Mouse (Mus musculus) thymus, adult 18-20 months (tissue): ENCODE data around the gene Traf5.
A peak's percentile ranks its signal among the peaks of the same experiment; 100 is the strongest.

Experiments used
- DNase-seq, 2 experiments: peaks; one replicate each; pipeline ENCODE4 v3.0.0; 2022; ENCODE audit warnings: mixed read lengths in 2 of 2

Traf5 gene

GRCm38 (mm10) chr1:191963948-191964772 lies 128.2 kb downstream of the Traf5 start:
- DNase-seq: peak; percentile 54 to 59

GRCm38 (mm10) chr1:191963413-191963812 lies 128.9 kb downstream of the Traf5 start:
- DNase-seq: no peak

DNA sequence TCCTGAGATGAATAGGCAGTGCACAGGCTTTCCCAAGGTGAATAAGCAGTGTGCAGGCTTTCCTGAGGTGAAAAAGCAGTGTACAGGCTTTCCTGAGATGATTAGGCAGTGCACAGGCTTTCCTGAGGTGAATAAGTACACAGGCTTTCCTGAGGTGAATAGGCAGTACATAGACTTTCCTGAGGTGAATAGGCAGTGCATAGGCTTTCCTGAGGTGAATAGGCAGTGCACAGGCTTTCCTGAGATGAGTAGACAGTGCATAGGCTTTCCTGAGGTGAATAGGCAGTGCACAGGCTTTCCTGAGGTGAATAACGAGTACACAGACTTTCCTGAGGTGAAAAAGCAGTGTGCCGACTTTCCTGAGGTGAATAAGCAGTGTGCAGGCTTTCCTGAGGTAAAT lies 131.4 kb downstream of the Traf5 start:
- no peak for DNase-seq

GRCm38 (mm10) chr1:191957321-191957720 lies 135.0 kb downstream of the Traf5 start:
- DNase-seq: no peak

GRCm38 (mm10) chr1:191956871-191957270 lies 135.5 kb downstream of the Traf5 start:
- DNase-seq: no peak

DNA sequence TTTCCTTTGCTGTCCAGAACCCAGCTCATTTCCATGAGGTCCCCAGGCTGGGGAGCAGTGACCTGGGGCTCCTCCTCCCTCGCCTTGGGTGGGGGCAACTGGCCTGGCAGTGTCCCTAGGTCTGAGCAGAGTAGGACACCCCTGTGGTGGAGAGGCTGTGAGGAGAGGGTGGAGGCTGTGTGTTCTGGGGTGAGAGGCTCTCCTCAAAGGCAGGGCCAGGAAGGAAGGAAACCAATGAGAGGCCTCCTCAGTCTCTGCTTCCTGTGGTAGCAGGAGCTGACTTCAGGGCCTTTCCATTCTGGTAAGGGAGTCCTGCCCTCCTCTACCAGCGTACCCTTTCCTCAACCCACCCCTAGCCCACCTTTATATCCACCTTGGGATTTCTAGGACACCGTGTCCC lies 136.1 kb downstream of the Traf5 start:
- DNase-seq: no peak

DNA sequence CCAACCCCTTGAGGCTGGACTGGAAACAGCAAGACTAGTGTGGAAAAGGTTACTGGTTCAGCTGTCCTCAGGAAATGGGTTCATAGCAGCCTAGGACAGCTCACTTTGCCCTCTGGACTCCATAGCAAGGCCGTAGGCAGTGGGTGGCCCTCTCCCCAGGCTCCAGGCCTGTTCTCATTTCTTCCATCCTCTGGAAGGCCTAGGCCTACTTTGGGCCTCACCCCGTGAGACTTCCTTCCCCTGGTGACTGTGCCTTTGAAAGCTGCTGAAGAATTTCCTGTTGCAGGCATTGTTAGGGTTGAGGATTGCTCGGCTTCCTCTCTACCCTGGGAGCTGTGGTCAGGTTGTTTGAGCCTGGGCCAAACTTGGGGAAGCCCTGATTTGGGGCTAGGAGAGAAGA lies 137.3 kb downstream of the Traf5 start:
- DNase-seq: no peak

DNA sequence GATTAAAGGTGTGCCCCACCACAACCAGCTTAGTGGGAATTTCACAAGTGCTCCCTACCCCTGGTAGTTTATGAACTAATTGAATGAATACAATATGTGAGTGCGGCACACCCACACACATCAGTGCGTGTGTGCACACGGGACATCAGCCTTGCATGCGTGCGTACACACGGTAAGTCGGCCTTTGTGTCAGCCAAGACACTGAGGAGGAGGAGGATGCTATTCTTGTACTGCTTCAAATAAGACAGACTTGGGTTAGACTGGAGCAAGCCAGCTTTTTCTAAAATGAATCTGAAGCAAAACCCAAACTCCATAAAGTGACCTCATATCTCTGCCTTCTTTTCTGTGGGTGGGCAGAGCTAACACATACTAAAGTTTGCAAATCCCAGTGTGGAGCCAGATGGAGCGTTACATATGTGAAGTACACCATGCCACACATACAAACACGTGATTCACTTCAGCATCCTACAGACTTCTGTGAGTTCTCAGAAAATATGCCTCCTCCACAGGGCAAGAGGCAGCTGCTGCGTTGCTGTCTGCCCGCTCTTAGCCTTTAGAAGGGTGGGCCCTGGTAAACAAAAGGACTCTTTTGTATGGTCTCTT lies 139.5 kb downstream of the Traf5 start:
- DNase-seq: no peak

- no peak for DNase-seq
Measured at GRCm38 (mm10) chr1:191950611-191951010, 141.7 kb downstream of the Traf5 start.

DNA sequence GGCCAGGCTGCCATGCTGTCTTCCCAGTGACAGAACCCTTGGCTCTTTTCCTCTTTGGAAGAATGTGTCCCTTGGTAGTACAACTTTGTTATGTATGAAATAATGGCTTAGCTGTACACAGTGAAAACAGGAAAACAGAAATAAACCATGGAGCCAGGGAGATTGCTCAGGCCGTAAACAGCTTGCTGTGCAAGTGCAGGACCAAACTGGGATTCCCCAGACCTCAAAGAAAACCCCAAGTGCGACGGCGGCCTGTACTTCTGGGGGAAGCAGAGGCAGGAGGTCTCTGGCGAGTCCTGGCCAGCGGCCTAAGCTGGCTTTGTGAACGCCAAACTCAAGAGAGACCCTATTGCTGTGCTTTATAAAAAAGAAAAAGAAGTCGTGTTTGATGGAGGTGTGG lies 143.8 kb downstream of the Traf5 start:
- DNase-seq: no peak

GRCm38 (mm10) chr1:191947796-191948195 lies 144.6 kb downstream of the Traf5 start:
- DNase-seq: no peak
